Mouse (Mus musculus): Measurements from ENCODE around the gene Cstb. TPM values are rescaled to one million over a fixed set of nuclear protein-coding genes. Genes with fewer than 3 reads are reported as not detected.

Gene Cstb
- total RNA-seq, 2 experiments from 2014 or later, result 23.7 to 28.4 TPM

DNA sequence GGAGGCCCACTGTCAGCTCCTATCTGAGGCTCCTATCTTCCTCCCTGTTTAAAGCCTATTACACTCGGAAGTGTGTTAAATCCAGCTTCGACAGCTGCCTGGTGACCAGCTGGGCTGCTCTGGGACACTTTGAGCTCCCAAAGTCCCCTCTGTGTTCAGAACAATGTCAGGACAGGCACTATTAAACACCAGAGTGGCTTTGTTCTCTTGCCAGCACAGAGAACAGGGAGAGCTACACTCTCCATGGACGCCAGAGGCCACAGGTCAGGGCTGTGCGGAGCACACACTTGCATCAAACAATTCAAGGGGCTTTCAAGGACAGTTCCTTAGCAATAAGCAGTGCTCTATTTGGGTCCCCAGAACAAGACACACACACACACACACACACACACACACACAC lies 27.2 kb downstream of the Cstb start:
- no peak for DNase-seq (ENCODE audit: low spot score)
- intact Hi-C loops (cut with DNase I), result no loop called here

DNA sequence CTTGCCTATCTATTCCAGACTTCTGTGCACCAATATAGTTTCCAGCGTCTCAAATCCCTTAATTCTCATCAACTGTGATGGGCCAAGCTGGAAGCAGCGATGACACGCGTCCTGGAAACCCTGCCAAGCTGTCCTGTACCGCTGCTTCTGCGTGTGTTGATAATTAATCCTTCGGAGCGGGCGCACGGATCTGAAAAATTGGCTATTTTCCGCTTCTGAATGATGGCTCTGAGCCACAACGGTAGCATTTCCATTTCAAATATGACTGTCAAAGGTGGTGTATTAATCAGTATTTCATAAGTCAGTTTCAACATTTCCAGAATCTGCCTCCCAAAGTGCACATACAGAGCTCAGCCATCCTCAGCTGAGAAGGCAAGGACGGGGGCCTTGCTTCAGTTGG lies 31.2 kb downstream of the Cstb start:
- DNase-seq (ENCODE audit: low spot score), result no peak
- intact Hi-C loops (cut with DNase I), result no loop called here

DNA sequence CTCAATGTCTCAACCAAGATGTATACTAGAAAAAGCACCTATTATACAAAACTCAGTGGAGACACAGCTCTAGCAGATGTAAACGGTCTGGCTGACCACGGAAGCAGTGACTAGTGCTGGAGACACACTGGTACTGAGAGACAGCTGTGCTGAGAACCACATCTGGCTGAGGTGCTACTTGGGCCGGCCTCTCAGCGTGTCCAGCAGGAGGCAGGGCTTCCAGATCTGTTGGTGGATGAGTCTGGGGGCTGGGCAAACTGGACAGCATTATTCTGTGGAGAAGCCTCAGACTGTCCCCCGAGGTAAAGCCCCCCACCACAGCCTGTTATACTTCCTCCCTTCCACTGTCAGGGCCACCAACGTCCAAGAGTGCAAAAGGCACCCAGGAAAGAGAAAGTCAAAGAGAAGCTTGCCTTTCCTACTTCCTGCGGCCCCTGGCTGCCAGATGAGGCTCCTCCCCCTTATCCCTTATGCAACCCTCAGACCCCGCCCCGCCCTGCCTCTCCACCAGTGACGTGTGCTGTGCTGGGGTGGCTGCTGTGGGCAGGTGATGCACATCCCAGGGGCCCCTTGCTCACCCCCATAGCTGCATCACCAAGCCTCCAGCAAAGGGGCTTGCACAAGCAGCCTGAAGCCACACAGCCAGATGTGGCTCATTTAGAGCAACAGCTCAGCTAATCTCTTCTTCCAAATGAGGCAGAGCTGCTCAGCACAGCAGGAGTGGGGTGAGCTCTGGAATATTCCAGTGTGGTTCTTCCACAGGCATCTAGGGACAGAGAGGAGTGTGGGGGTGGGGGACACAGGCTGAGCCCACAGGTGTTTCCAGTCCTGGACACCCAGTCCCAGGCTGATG lies 32.3 kb downstream of the Cstb start:
- DNase-seq (ENCODE audit: low spot score), result peak; percentile 61
- intact Hi-C loops (cut with DNase I), result no loop called here

DNA sequence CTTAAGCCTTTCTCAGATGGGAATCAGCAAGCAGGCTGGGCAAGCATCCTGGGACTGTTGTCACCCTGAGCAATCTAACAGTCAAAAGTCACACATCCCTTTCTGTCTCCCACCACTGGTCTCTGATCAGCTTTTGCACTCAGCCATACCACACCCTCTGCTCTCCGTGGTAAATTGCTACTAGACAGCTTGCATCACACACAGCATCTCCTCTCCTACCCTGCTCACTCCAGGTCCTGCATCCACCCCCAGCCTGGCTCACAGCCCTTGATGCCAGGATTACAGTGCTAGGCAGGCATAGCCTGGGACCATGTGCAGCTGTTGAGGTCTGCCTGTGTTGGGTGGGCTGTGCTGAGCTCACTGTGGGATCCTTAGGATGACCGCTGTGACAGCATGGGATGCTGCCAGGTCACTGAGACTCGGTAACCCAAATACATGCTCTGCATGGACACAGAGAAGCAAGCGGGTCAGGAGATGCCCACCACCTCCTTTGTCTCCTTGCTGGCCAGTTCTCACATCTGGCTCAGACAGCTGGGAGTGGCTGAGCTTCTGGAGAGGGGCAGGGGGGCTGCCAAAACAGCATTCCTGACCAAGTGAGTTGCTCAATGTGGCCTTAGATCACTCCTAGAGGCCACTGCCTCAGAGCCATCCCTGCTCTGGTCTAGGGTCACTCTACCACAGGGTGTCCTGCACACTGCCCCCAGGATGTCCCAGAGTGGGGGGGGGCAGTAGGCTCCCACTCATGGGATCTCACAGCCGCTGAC lies 33.1 kb downstream of the Cstb start:
- DNase-seq (ENCODE audit: low spot score), result peak; percentile 50
- intact Hi-C loops (cut with DNase I), result no loop called here

DNA sequence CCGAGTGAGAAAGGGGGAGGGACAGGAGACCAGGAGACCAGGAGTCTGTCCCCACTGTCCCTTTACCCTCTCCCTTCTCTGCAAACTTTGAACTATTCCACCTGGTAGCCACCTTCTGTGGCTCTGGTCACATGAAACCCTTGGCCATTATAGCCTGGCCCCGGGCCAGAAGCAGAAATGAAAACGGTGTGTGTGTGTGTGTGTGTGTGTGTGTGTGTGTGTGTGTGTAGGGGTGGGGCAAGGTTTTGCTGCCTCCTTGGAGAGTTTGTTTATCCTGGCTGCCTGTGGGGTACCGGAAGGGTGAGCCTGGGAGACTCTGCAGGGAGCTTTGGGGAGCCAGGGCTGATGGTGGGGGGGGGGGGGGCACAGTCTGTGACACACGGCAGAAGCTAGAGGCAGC lies 35.0 kb downstream of the Cstb start:
- intact Hi-C loops (cut with DNase I), result loop anchor here (5.0 kb wide), 1 partner anchor 112 kb away; the partner anchor contains the start of gene Ilvbl
- DNase-seq (ENCODE audit: low spot score), result no peak

DNA sequence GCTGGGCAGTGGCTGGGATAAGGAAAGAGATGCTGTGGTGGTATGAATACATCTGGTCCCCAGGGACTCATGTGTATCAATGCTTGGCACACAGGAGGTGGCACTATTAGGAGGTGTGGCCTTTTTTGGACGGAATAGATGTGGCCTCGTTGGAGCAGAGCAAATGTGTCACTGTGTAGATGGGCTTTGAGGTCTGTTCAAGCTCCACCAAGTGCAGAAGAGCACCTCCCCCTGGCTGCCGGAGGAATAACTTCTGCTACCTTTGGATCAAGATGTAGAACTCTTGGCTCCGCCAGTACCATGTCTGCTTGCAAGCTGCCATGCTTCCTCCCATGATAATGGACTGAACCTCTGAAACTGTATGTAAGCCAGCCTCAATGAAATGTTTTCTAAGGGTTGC lies 36.3 kb downstream of the Cstb start:
- intact Hi-C loops (cut with DNase I), result loop anchor here (5.0 kb wide), 1 partner anchor 111 kb away; the partner anchor contains the start of gene Ilvbl
- no peak for DNase-seq (ENCODE audit: low spot score)

DNA sequence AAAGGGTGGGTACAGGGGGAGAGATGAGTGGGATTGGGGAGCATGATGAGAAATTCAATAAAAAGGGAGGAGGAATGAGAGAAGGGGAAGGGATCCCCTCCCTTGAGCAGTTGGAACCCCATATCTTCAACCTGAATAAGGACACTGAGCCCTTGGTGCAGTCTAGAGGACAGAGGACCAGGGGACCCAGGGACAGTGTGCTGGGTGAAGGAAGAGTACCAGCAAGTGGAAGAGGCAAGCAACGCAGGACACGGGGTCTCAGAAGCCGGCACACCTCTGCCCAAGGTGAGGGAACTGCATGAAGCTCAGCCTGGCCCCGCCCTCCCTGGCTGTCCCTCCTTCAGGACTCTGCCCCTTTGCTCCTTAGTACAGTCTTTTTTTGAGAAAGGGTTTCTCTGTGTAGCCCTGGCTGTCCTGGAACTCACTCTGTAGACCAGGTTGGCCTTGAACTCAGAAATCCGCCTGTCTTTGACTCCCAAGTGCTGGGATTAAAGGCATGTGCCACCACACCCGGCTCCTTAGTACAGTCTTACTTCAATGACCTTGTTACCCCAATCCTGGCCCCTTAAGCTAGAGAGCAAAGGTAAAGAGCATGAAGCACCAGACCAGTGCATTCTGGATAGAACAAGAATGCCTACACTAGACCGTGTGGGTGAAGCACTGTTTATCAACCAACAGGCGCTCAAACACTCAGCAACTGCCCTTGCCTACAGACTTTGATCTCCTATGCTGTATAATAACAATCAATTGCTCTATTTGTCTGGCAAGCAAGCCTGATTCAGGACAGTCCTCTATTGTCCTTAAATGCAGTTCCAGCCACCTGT lies 37.7 kb downstream of the Cstb start:
- intact Hi-C loops (cut with DNase I), result loop anchor here (5.0 kb wide), 1 partner anchor 109 kb away; the partner anchor contains the start of gene Ilvbl
- no peak for DNase-seq (ENCODE audit: low spot score)

DNA sequence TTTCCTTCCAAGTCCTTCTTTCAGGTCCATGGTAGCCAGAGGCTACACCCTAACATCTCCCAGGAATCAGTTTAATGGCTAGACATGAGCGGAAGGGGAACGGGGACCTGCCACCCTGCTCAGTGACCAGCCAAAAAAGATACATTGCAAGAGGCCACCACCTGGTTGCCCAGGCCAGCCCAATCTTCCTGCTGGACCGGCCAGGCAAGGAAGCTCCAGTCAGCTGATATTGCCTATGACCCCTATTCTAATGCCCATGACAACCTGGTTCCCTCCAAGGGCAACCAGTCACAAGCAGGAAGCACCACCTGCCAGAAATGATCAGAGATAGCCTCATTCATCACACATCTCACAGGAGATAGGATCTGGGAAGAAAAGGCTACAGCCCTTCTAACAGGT lies 38.3 kb downstream of the Cstb start:
- DNase-seq (ENCODE audit: low spot score), result no peak
- intact Hi-C loops (cut with DNase I), result loop anchor here (5.0 kb wide), 1 partner anchor 109 kb away; the partner anchor contains the start of gene Ilvbl

DNA sequence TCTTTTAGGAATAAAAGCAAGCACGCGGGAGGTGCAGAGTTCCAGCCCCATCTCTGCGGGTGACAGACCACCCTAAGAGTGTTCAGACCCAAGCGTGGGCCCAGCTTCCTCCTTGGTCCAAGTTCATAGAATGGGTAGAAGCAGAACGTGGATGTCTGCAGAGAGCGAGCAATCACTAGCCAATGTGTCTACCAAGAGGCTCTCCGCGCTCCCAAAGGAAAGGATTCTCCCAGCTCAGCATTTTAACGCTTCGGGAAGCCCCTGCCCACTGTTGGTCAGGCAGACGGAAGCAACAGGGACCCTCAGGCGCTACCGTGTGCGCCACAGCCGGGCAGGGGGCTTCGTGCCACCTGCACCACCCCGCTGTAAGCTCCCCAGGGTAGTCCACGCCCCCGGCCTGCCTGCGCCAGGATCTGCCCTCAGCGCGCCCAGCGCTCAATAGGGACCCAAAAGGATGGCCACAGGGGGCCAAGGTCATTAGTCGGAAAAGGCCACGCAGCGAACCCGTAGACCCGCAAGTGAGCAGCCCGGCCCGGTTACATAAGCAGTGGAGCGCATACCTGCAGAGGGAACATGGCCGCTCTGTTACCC lies 38.8 kb downstream of the Cstb start:
- intact Hi-C loops (cut with DNase I), result loop anchor here (5.0 kb wide), 1 partner anchor 108 kb away; the partner anchor contains the start of gene Ilvbl
- DNase-seq (ENCODE audit: low spot score), result no peak

DNA sequence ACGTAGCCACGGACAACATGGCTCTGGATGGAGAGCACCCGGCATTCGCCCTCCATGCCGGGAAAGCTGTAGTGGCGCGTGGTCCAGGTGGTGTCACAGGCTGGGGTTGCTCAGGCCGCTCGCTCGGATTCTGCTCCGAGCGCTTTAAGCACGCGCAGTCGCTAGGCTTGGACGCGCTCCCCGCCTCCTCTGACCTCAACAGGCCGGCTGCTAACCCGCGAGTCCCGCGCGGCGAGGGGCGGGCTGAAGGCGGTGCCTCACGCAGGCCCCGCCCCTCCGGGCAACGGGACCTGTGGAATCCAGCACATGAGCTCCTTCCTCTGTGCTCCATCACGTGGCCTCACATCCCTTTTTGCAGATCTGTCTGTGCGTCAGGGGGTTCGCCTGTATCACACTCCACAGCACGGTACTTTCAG lies 39.3 kb downstream of the Cstb start, which contains the start of gene Pdxk:
TSS of gene Pdxk (minus strand) at position 184 of the 416 bp plus-strand sequence.
- peak; percentile 96 for DNase-seq (ENCODE audit: low spot score)
- intact Hi-C loops (cut with DNase I), result loop anchor here (5.0 kb wide), 1 partner anchor 108 kb away; the partner anchor contains the start of gene Ilvbl

DNA sequence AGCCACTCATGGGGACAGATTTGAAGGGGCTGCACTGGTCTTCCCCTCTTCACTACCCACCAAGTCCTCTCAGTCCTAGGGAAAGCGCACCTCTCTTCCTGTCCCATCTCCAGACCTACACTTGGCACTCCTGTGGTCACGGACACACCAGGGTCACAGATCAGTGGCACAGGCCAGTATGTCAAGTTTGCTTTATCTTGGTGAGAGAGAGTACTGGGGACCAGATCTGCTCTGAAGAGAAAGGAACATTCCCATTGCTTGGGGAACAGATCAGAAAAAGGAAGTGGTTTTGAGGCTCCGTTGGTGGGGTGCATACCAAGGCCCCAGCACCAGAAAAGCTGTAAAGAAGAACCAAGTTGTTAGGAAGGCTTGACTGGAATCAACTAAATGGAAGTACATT lies 40.0 kb downstream of the Cstb start:
- intact Hi-C loops (cut with DNase I), result no loop called here
- DNase-seq (ENCODE audit: low spot score), result no peak

DNA sequence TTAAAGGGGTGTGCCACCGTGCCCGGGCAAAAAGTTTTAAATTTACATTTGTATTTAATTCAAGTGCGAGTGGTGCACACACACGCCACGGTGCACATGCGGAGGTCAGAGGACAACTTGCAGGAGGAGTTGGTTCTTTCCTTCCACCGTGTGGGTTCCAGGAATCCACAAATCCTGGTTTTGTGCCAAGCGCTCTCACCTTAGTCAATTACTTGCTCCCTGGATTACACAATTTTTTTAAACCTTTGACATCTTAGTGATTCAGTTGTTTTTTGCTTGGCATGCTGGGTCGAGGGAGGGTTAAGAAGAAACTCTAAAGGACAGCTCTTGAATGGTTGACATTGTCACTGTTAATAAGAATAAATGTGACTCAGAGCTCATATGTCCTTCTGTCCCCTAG lies 41.2 kb downstream of the Cstb start:
- DNase-seq (ENCODE audit: low spot score), result no peak
- intact Hi-C loops (cut with DNase I), result no loop called here

DNA sequence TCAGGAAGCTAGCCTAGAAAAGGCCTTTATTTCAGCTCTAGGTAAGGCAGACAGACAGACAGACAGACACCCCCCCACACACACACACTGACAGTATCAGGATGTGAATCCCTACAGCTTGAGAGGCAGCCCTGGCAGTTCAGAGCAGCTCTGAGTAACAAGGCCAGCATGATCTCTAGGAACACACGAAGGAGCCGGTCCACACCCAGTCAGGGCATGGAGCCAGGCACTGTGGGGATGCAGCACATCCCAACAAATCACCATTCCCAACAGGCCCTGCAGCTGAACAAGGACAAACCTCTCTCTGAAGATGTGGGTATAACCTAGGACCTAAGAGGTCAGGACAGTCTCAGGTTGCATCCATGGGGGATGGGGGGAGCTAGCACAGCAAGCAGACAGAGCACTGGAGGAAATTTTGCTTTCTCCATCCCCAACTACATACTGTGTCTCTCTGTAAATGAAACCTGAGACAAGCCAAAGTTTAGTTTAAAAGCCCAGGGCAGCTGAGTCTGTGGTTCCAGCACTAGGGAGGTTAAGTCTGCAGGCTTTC lies 42.4 kb downstream of the Cstb start:
- no peak for DNase-seq (ENCODE audit: low spot score)
- intact Hi-C loops (cut with DNase I), result no loop called here

DNA sequence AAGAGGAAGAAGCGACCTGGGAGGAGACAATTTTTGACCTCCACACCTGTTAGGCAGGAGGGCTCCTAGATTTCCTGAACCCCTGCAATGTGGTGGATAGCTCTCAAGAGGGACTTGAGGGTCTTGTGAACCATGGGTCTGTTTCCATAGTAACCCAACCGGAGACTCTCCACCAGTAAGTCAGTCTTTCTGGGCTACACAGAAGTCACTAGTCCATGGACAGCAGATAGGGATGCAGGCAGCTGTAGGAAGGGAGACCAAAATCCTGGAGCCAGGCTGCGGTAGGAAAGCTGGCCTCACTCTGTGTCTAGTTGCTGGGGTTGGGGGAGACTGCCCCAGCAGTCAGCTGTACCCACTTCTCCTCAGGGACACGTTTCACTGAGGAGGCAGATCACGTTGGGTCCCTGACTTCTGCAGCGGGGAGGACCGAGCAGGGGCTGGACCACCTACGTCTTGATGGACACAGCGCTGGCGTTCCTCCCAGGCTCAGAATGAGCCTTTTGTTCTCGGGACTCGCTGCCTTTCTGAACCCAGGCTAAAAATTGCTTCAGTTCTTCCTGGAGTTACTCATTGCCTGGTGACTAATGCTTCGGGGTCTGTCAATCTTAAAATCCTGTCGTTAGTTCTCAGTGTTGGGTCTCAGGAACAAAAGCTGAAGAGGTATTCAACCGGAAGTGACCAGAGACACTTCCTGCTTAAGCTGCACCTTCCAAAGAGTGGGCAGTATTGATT lies 45.3 kb downstream of the Cstb start:
- intact Hi-C loops (cut with DNase I), result no loop called here
- no peak for DNase-seq (ENCODE audit: low spot score)

DNA sequence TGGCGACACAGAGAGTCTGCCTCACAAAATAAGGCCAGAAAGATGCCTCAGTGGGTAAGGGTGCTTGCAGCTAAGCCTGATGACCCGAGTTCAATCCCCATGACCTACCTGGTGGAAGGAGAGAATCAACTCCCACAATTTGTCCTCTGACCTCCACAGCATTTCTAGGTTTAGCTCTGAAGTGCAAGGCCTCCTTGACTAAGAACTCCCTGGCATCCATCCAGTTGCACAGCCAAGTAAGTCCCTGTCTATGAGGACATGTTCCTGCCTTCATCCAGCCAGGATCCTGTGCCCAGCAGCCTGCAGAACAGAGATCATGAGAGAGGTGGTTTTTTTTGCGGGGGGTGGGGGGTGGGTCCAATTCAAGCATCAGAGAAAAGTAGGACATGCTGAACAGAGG lies 46.6 kb downstream of the Cstb start:
- no peak for DNase-seq (ENCODE audit: low spot score)
- intact Hi-C loops (cut with DNase I), result no loop called here

DNA sequence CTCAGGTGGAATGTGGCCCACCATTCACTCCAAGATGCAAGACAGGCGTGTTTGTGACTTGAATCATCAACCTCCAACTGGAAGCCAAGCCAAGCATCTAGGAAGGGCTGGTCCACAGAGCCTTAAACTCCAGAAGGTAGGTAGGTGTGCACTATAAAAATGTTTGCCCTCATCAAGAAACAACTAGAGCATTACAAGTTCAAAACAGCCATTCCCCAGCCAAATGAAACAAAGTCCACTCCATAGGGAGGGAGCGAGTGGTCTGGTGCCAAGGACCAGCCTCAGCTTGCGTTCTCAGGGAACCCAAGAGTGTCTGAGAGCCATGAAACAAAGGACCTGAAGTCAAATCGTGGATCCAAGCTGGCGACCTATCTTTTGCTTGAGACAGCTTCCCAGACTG lies 48.0 kb downstream of the Cstb start:
- intact Hi-C loops (cut with DNase I), result no loop called here
- no peak for DNase-seq (ENCODE audit: low spot score)

DNA sequence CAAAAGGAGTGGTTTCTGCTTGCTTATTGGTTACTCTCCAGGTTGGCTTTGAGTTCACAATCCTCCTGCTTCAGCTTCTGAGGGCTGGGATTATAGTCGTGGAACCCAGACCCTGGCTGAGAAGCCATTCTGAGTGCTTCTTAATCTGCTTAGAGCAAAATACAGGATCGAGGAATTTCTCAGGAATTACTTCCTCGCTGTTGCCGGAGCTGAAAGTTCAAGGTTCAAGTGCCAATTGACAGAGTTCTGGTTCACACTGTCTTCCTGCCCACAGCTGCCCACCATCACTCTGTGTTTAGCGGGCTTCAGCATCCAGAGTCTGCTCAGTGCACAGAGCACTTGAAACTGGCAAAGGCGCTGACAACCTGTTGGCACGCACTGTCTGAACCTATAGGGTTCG lies 49.3 kb downstream of the Cstb start:
- intact Hi-C loops (cut with DNase I), result no loop called here
- DNase-seq (ENCODE audit: low spot score), result no peak

DNA sequence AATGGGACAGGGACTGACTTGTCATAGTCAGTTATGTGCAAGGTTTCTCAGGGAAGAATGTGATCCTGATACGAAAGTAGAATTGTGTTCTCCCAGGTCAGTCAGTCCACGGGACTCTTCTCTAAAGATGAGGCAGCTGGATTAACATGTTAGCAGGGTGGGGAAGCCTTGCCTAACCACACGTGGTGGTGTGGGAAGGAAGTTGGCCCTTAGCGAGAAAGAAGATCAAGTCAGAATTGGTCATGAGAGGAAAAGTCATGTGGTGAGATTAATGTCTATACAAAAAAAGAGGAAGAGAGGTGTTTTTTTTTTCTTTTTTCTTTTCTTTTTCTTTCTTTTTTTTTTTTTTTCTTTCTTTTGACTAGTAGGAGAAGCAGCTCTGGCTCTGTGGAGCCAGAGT lies 51.4 kb downstream of the Cstb start:
- DNase-seq (ENCODE audit: low spot score), result no peak
- intact Hi-C loops (cut with DNase I), result no loop called here
